Mouse (Mus musculus) MEL (cell line): Measurements from ENCODE around the gene Trim2.

ENCODE experiments used
- CHD2 ChIP-seq: IDR thresholded peaks from 2 replicates; pipeline ENCODE4 v1.6.1; 2011; ENCODE audit warnings: low read length, improper control_type of control experiment
- CTCF ChIP-seq, 3 experiments: IDR thresholded peaks in 2 of 3; conservative IDR thresholded peaks in 1 of 3; 2 replicates each; pipeline ENCODE4 v1.5.1; 2011 to 2012; ENCODE audit warnings: low read length in 3 of 3, low read depth in 2 of 3, mild to moderate bottlenecking in 2 of 3, improper control_type of control experiment in 1 of 3, inconsistent platforms in 1 of 3, mixed read lengths in 1 of 3, moderate library complexity in 1 of 3; ENCODE audit not compliant: control insufficient read depth in 1 of 3, insufficient read depth in 1 of 3, poor library complexity in 1 of 3, severe bottlenecking in 1 of 3
- KAT2A ChIP-seq: conservative IDR thresholded peaks from 2 replicates; pipeline ENCODE4 v1.6.1; 2012; ENCODE audit warnings: low read depth, low read length, improper control_type of control experiment, inconsistent platforms
- MAX ChIP-seq: IDR thresholded peaks from 2 replicates; pipeline ENCODE4 v1.6.1; 2011; ENCODE audit warnings: low read length, improper control_type of control experiment
- MEF2A ChIP-seq: IDR thresholded peaks from 2 replicates; pipeline ENCODE4 v1.6.1; 2014; ENCODE audit warnings: low read depth, mild to moderate bottlenecking, inconsistent platforms, low read length, improper control_type of control experiment; ENCODE audit not compliant: poor library complexity, insufficient replicate concordance, severe bottlenecking; ENCODE audit errors: extremely low read depth
- POLR2A ChIP-seq, 2 experiments: IDR thresholded peaks; 2 replicates each; pipeline ENCODE4 v1.6.1; 2011 to 2012; ENCODE audit warnings: low read length in 2 of 2, mild to moderate bottlenecking in 2 of 2, control low read depth in 1 of 2, improper control_type of control experiment in 1 of 2, low read depth in 1 of 2, moderate library complexity in 1 of 2; ENCODE audit not compliant: control insufficient read depth in 1 of 2, insufficient read depth in 1 of 2, poor library complexity in 1 of 2
- RAD21 ChIP-seq: IDR thresholded peaks from 2 replicates; pipeline ENCODE4 v1.6.1; 2011; ENCODE audit warnings: mild to moderate bottlenecking, low read depth, low read length, improper control_type of control experiment
- TBP ChIP-seq: IDR thresholded peaks from 2 replicates; pipeline ENCODE4 v1.8.0; 2011; ENCODE audit warnings: low read depth, low read length, improper control_type of control experiment
- ZNF384 ChIP-seq: IDR thresholded peaks from 2 replicates; pipeline ENCODE4 v1.6.1; 2012; ENCODE audit warnings: low read depth, mild to moderate bottlenecking, inconsistent platforms, low read length, improper control_type of control experiment

GRCm38 (mm10) chr3:84173581-84174154 is 133.0 kb downstream of the Trim2 start, which contains the start of gene Gm6525:
- TF ChIP-seq ZNF384 (no peak), TBP (no peak), POLR2A (IDR thresholded peaks at IDR 0.05; ENCODE audit: control insufficient read depth in 1 of 2, insufficient read depth in 1 of 2, low read depth in 1 of 2, low read length in 2 of 2, poor library complexity in 1 of 2) (no peak), CHD2 (no peak), CTCF (IDR thresholded peaks at IDR 0.05 in 2 of 3, conservative IDR thresholded peaks at IDR 0.05 in 1 of 3; ENCODE audit: control insufficient read depth in 1 of 3, insufficient read depth in 1 of 3, low read depth in 2 of 3, low read length in 3 of 3, poor library complexity in 1 of 3, severe bottlenecking in 1 of 3) (no peak), MAX (no peak), MEF2A (no peak), RAD21 (no peak), KAT2A (no peak)
